Mouse (Mus musculus) liver, embryonic 14.5 days (tissue): ENCODE results near the gene Tle6. TPM values are rescaled to one million over a fixed set of nuclear protein-coding genes. Genes with fewer than 3 reads are reported as not detected.

Experiments used
- ATAC-seq: fragments of 200-750 bp; cut with Nextera tagmentation; 2 replicates; pipeline ENCODE4 v1.8.0; 2017; ENCODE audit warnings: moderate number of reproducible peaks, mild to moderate bottlenecking, moderate library complexity; ENCODE audit not compliant: insufficient read depth
- DNase-seq, 3 experiments: peaks; one replicate each; pipeline ENCODE4 v3.0.0-alpha.2; 2012 to 2013; ENCODE audit warnings: low read depth in 3 of 3, low spot score in 3 of 3
- H3K27ac ChIP-seq: fragments of 300-500 bp; sonication (generic); 2 replicates; pipeline ENCODE4 v1.5.1; 2014; ENCODE audit warnings: moderate library complexity, mild to moderate bottlenecking, control low read depth, inconsistent platforms
- H3K27me3 ChIP-seq: fragments of 300-500 bp; sonication (generic); 2 replicates; pipeline ENCODE4 v1.6.1; 2014; ENCODE audit warnings: mild to moderate bottlenecking, low read length, moderate library complexity; ENCODE audit not compliant: control insufficient read depth, insufficient read depth
- H3K36me3 ChIP-seq: fragments of 300-500 bp; sonication (generic); replicated peaks from 2 replicates; pipeline ENCODE4 v1.6.1; 2014; ENCODE audit warnings: low read depth; ENCODE audit not compliant: control insufficient read depth, insufficient read depth
- H3K4me1 ChIP-seq, 2 experiments: fragments of 200-500 bp in 1 of 2; fragments of 300-500 bp in 1 of 2; sonication (generic) in 1 of 2; replicated peaks; 2 replicates each; pipeline ENCODE4 v1.6.1; 2012 to 2014; ENCODE audit warnings: antibody characterized with exemption in 1 of 2, inconsistent platforms in 1 of 2, low read length in 1 of 2; ENCODE audit not compliant: control insufficient read depth in 2 of 2, insufficient read depth in 2 of 2
- H3K4me2 ChIP-seq: fragments of 300-500 bp; sonication (generic); 2 replicates; pipeline ENCODE4 v1.6.1; 2014; ENCODE audit warnings: low read depth, mild to moderate bottlenecking, control low read depth, moderate library complexity
- H3K4me3 ChIP-seq, 2 experiments: fragments of 200-500 bp in 1 of 2; fragments of 300-500 bp in 1 of 2; sonication (generic) in 1 of 2; 2 replicates each; pipeline ENCODE4 v1.5.1; 2012 to 2014; ENCODE audit warnings: low read depth in 2 of 2, low read length in 2 of 2, mild to moderate bottlenecking in 2 of 2, control low read depth in 1 of 2, inconsistent platforms in 1 of 2, moderate library complexity in 1 of 2; ENCODE audit not compliant: insufficient read depth in 1 of 2
- H3K9ac ChIP-seq: fragments of 300-500 bp; sonication (generic); replicated peaks from 2 replicates; pipeline ENCODE4 v1.6.1; 2014; ENCODE audit warnings: mild to moderate bottlenecking, control low read depth, moderate library complexity
- H3K9me3 ChIP-seq: fragments of 300-500 bp; sonication (generic); 2 replicates; pipeline ENCODE4 v1.6.1; 2016; ENCODE audit warnings: low read length, mixed read lengths; ENCODE audit not compliant: control insufficient read depth
- CTCF ChIP-seq: IDR thresholded peaks from 2 replicates; pipeline ENCODE4 v1.5.1; 2016; ENCODE audit warnings: antibody characterized with exemption, low read depth, control low read depth
- EP300 ChIP-seq: IDR thresholded peaks from 2 replicates; pipeline ENCODE4 v1.6.1; 2016; ENCODE audit warnings: antibody characterized with exemption, low read depth
- WGBS: fragments of 180-500 bp; shearing (Covaris S2); extraction: QIAGEN DNeasy Blood & Tissue Kit; methylation state at CpG from one replicate; pipeline ENCODE4 v1.1.7; 2014; ENCODE audit not compliant: insufficient replicate concordance; 5-methylcytosine and 5-hydroxymethylcytosine counted together
- polyA plus RNA-seq, 2 experiments: library from polyadenylated mRNA; depleted of rRNA in 1 of 2; stranded (reverse) in 1 of 2; unstranded in 1 of 2; fragments of >200 nt; fragmentation: Nextera tagmentation in 1 of 2; extraction: Ambion mirVana in 1 of 2; gene quantifications; 2 replicates each; pipeline versions ENCODE4 v1.2.1 to v1.2.3; 2012 to 2014

Tle6 gene
- polyA plus RNA-seq, 2 experiments = 4.5 to 5.6 TPM

DNA sequence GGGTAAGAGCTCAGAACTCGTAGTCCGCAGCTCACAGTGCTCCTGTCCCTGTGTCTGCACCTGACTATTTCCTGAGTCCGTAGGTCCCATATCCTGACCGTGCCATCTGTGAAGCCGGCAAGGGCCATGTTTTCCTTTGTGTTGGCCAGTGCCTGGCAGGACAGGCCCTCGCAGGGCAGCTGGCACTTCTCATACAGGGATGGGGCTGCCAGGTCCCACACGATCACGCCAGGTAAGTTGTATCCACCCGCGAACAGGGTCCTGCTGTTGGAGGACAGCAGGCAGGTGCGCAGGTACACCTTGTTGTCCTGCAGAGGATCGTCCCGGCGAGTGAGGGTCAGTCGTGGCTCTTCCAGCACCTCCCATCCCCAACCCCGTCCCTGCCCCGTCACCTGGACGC lies 6.9 kb downstream of the Tle6 start:
- no peaks in the 10 kb centered on the region for H3K9me3 ChIP-seq
- H3K4me3 ChIP-seq = no peak overlapping the region
- H3K27ac ChIP-seq = no peak overlapping the region
- TF ChIP-seq EP300 (no peak), CTCF (no peak)
- no peak overlapping the region for H3K9ac ChIP-seq
- DNase-seq = no peak
- H3K27me3 ChIP-seq = peaks cover 15% of the 10 kb centered on the region
- peaks cover 0 to 12% of the 10 kb centered on the region in 2 experiments; a peak in 2 of 4 replicates for H3K4me1 ChIP-seq
- no peak for ATAC-seq
- H3K36me3 ChIP-seq = no peaks in the 10 kb centered on the region
- WGBS = 71% methylated on average over 18 of the region's 18 CpGs
- no peak overlapping the region for H3K4me2 ChIP-seq

DNA sequence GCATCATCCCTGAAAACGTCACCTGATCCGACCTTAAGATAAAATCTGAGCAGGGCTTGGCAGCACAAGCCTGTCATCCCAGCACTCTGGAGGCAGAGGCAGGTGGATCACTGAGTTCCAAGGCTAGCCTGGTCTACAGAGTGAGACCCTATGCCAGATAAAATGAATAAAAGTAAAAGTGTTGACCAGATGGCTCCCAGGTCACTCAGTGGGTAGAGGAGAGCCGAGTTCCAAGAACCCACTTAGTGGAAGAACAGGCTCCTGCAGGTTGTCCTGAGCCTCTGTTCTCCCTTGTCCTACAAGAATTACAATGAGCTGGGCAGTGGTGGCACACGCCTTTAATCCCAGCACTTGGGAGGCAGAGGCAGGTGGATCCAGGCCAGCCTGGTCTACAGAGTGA lies 7.7 kb downstream of the Tle6 start:
- no peak for ATAC-seq

DNA sequence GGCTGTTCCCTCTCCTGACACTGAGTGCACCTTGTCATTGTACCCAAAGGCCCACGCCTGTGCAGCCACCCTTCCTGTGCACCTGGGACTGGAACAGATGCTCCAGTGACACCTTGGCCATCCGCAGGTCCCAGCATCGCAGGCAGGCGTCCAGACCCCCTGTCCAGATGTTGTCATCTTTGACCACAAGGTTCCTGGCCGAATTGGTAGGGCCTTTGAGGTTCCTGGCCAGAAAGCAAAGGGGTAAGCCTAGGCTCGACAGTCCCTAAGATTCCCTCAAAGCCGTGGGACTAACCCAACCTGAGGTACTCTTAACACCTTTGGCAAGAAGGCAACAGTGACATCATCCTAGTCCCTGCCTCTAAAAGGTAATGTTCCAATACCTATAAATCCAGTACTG lies 8.2 kb downstream of the Tle6 start:
- WGBS = 59% methylated on average over 7 of the region's 7 CpGs
- no peaks in the 10 kb centered on the region for H3K36me3 ChIP-seq
- H3K27me3 ChIP-seq = peaks cover 15% of the 10 kb centered on the region

More for the DNA sequence above, 7.7 kb downstream of the Tle6 start:
- H3K4me2 ChIP-seq = no peak overlapping the region
- no peak for TF ChIP-seq CTCF
- TF ChIP-seq EP300 = no peak
- WGBS = 54% methylated on average over 4 of the region's 4 CpGs
- H3K9ac ChIP-seq = no peak overlapping the region
- no peaks in the 10 kb centered on the region for H3K9me3 ChIP-seq
- H3K27ac ChIP-seq = no peak overlapping the region
- no peak for DNase-seq
- H3K27me3 ChIP-seq = peaks cover 15% of the 10 kb centered on the region
- no peak overlapping the region for H3K4me3 ChIP-seq
- no peaks in the 10 kb centered on the region for H3K36me3 ChIP-seq
- H3K4me1 ChIP-seq = peaks cover 0 to 10% of the 10 kb centered on the region in 2 experiments; a peak in 1 of 4 replicates

DNA sequence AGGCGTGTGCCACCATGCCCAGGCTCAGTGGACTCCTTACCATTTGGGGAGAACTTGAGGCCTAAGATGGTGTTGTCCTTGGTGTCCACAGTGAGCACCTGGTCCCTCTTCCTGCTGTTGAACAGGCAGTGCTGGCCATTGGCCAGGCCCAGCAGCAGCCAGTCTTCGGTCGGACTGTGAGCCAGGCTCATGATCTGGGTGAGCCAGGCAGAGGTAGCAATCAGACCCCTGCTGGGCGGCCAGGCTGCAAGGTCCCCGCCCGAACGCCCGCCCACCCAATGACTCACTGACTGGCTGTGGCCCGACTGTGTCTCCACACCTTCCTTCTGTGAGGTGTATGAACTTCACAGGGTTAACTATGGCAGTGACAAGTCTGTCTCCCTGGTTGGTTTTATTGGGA lies 9.0 kb downstream of the Tle6 start:
- ATAC-seq = no peak
- 57% methylated on average over 9 of the region's 9 CpGs for WGBS

More for the DNA sequence above, 8.2 kb downstream of the Tle6 start:
- no peak for ATAC-seq
- Histone ChIP-seq H3K4me1 (peaks cover 0 to 6% of the 10 kb centered on the region in 2 experiments; a peak in 1 of 4 replicates), H3K4me2 (no peak overlapping the region), H3K9me3 (no peaks in the 10 kb centered on the region), H3K27ac (no peak overlapping the region), H3K9ac (no peak overlapping the region), H3K4me3 (no peak overlapping the region)
- no peak for TF ChIP-seq EP300
- TF ChIP-seq CTCF = no peak
- DNase-seq = no peak

DNA sequence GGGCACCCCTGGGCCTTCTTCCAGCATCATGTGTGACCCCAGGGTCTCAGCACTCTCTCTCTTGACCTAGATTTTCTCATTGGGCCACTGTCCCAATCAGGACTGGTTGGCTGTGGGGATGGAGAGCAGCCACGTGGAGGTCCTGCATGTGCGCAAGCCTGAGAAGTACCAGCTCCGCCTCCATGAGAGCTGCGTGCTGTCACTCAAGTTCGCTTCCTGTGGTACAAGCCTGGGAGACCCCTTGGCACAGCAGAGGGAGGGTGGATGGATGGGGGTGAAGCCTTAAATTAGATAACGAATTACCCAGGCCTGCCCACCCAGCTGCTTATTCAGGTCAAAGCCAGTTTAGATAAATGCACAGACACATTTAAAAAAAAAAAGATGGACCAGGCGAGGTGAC lies 12.1 kb downstream of the Tle6 start:
- Histone ChIP-seq H3K4me3 (no peak overlapping the region), H3K36me3 (no peaks in the 10 kb centered on the region), H3K27ac (no peak overlapping the region), H3K9me3 (no peaks in the 10 kb centered on the region), H3K4me1 (no peaks in the 10 kb centered on the region), H3K9ac (no peak overlapping the region), H3K27me3 (no peaks in the 10 kb centered on the region; the same call in 1 of the 2 replicates), H3K4me2 (no peak overlapping the region)
- no peak for DNase-seq
- WGBS = 45% methylated on average over 7 of the region's 7 CpGs
- no peak for TF ChIP-seq EP300
- TF ChIP-seq CTCF = no peak
- no peak for ATAC-seq

More for the DNA sequence above, 9.0 kb downstream of the Tle6 start:
- Histone ChIP-seq H3K27ac (no peak overlapping the region), H3K4me1 (peaks cover 0 to 6% of the 10 kb centered on the region in 2 experiments; a peak in 1 of 4 replicates), H3K9ac (no peak overlapping the region), H3K9me3 (no peaks in the 10 kb centered on the region), H3K4me2 (no peak overlapping the region), H3K27me3 (peaks cover 14% of the 10 kb centered on the region), H3K36me3 (no peaks in the 10 kb centered on the region), H3K4me3 (no peak overlapping the region)
- TF ChIP-seq CTCF (no peak), EP300 (no peak)
- DNase-seq = no peak
